Mouse (Mus musculus): ENCODE measurements around the gene Cst13.
"Not testable (repeated sequence)": the region's sequence is repeated elsewhere in the genome, so short reads cannot be mapped to it uniquely, and the experiment has no call there.

Cst13 gene

GRCm38 (mm10) chr2:148819909-148820308 lies at the start of gene Cst13:
Gene Cst13, plus strand, starts transcription at chr2:148820081.
- DNase-seq (ENCODE audit: low spot score in 2 of 2): no peak

- not testable (repeated sequence) for DNase-seq (ENCODE audit: low spot score in 2 of 2)
Measured at GRCm38 (mm10) chr2:148771397-148771796, 48.5 kb upstream of the Cst13 start, which contains the start of gene Cst11. Gene Cst11, minus strand, starts transcription at chr2:148771497.

DNA sequence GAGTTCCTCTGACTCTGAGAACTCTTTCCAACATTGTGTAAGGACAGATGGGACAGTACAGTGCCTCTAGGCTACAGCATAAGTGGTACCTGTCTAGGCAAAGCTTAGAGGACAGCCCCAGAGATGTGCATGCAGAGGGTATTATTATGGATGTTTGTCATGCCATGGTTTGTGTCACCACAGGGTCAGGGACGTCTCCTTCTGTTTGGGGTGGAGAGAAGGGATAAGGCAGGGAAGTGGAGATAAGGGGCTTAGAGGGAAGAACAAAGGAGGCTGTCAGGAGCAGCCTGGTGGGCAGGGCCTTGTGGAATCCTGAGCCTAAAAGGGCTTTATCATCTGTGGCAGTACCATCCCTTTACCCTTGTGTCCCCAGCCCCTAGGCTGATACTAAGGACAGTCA lies 38.2 kb upstream of the Cst13 start, which contains the start of gene 8030411F24Rik:
TSS of gene 8030411F24Rik (plus strand) at position 301 of the 400 bp plus-strand sequence.
- DNase-seq (ENCODE audit: low spot score in 2 of 2): no peak

GRCm38 (mm10) chr2:148789142-148789541 lies 30.7 kb upstream of the Cst13 start, which contains the start of gene Cst12:
Gene Cst12, plus strand, starts transcription at chr2:148789361.
- no peak for DNase-seq (ENCODE audit: low spot score in 2 of 2)

- no peak for DNase-seq (ENCODE audit: low spot score in 2 of 2)
Measured at GRCm38 (mm10) chr2:148798485-148798884, 21.4 kb upstream of the Cst13 start, which contains the start of gene Cst8. Gene Cst8, plus strand, starts transcription at chr2:148798785.

GRCm38 (mm10) chr2:148801491-148801921 lies 18.4 kb upstream of the Cst13 start:
- DNase-seq (ENCODE audit: low spot score in 2 of 2): no peak

GRCm38 (mm10) chr2:148806696-148807095 lies 13.2 kb upstream of the Cst13 start:
- no peak for DNase-seq (ENCODE audit: low spot score in 2 of 2)

DNA sequence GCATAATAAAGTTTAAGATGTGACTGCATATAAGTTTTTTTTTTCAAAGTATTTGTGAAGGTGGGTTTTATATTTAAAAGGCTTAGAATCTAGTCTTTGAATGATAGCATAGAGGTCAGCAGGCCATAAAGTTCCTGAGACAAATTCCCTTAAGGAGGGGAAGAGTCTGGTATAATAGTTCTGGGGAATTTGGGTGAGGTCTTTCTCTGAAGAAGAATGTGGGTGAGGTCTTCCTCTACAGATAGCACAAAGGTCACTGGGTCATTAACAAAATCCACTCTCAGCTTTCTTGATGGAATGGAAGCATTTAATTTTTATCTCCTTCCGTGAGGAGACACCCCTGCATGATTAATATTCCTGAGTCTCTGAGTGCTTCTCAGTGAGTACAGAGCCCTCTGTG lies 6.1 kb downstream of the Cst13 start:
- DNase-seq (ENCODE audit: low spot score in 2 of 2): no peak

DNA sequence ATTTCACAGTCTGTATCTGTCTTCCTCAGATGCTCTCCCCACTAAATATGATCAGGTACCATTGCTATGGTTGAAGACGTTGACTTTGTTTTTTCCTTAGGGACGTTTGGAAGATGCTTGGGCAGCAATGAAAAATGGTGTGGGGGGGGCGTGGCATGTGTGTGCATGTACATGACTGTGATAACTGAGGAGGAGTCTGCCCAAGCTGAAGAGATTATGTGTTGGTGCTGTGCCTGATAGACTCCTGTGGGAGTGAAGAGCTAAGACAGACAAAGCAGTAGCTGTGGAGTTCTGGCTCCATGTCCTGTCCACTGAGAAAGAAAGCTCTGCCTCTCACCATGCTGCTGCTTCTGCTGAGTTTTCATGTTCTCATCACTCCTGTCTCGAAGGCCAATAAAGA lies 15.0 kb downstream of the Cst13 start, which contains the start of gene Cst9:
TSS of gene Cst9 (plus strand) at position 236 of the 400 bp plus-strand sequence.
- no peak for DNase-seq (ENCODE audit: low spot score in 2 of 2)

- no peak for DNase-seq (ENCODE audit: low spot score in 2 of 2)
Measured at GRCm38 (mm10) chr2:148838075-148838777, 18.3 kb downstream of the Cst13 start.

DNA sequence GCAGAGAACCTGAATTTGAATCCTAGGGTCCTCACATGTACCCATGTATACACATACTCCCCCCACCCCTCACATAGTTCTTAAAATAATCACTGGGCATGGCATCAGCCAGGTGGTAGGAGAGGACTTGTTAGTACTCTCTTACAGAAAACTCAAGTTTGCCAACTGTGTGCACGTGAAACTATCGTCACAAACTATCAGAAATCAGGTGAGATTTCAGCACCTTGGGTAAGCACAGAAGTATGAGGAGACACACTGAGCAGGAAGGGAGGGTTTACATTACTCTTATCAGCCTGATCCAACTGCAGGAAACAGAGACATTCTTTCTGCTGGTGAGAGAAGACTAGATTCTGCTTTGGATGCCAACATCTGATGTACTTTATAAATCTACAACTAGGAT lies 19.3 kb downstream of the Cst13 start:
- DNase-seq (ENCODE audit: low spot score in 2 of 2): no peak

- DNase-seq (ENCODE audit: low spot score in 2 of 2): peak; percentile 78 to 85
Measured at GRCm38 (mm10) chr2:148851116-148851906, 31.4 kb downstream of the Cst13 start.

DNA sequence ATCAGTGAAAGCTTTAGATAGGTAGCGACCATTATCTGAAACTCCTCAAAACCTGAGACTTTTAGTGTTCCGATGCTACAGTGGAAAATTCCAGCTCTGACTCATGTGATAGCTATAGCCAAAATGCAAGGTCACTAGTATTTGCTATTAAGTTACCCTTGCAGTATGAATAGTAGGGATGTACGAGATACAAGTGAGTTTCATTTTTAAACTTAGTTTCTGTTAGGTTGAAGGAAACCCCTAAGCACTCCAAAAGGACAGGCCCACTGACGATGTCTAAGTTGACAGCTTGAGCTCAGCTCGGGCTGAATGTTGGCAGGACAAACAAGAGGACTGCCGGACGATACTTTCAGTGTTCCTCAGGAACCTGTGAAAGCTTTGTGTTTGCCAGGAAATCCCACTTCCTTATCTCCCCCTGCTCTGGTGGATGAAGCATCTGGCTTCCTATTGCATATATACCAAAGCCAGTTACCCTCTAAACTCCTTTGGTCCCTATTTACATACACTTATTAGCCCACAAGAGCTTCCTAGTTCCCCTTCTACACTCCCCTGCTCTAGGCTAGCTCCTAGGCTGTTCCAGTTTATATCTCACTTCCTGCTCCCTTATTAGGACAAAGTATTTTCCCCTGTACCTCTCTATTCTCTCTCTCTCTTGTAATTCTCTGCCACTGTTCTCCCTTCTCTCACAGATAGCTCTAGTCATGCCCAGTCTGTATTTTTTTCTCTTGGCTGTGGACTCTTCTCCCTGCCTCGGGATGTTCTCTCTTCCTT lies 36.9 kb downstream of the Cst13 start:
- DNase-seq (ENCODE audit: low spot score in 2 of 2): no peak

GRCm38 (mm10) chr2:148857506-148857905 lies 37.6 kb downstream of the Cst13 start:
- DNase-seq (ENCODE audit: low spot score in 2 of 2): no peak

DNA sequence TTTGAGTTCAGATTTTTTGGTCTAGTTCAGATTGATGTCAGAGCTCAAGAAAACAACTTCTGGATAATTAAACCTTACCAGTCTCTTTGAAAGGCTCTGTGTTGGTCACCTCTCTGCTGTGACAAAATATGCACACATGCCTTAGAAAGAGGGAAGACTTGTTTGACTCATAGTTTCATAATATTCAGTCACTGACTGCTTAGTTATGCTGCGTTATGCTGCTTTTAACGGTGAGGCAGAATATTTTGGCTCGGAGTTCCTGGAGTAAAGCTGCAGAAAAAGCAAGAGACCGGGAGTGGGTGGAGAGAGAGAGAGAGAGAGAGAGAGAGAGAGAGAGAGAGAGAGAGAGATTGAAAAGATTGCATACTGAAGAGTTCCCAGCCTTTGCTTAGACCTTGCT lies 41.1 kb downstream of the Cst13 start:
- no peak for DNase-seq (ENCODE audit: low spot score in 2 of 2)

DNA sequence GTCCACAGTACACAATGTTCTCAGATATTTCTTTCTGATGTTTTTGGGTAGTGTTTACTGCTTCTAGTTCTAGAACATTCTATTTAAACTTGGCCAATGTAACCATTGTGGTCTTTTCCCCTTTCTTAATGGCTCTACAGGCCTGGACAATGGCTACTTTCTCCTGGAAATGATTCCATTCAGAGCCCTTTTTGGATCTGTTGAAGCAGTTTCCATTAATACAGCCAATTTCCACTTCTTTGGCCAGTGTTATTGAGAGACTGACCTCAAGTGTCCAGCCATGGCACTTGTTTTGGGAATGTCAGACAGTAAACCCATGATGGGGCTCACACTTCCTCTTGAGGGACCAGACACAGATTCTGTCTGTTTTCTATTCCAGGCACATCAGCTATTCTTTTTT lies 41.8 kb downstream of the Cst13 start:
- no peak for DNase-seq (ENCODE audit: low spot score in 2 of 2)

- DNase-seq (ENCODE audit: low spot score in 2 of 2): peak in 1 of 2 experiments; percentile 25
Measured at GRCm38 (mm10) chr2:148864966-148865365, 45.1 kb downstream of the Cst13 start, which contains the start of gene 9230104L09Rik. Gene 9230104L09Rik, minus strand, starts transcription at chr2:148865038.

DNA sequence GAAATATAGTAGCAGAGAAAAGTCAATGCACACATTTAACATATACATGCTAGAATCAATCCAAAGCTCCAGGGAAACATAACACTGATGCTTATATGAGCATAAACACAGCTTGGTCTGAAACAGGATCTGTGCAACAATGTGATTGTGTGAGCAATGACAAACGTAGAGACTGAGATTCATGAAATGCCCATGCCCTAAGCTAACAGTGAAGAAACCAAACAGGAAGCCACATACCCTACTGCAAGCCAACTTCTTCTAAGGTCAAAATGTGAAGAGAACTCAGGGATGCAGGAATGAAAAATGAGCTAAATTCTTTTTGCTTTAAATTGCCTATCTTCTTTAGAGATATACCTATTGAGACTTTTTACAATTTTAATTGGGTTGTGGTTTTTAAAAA lies 49.1 kb downstream of the Cst13 start:
- no peak for DNase-seq (ENCODE audit: low spot score in 2 of 2)

DNA sequence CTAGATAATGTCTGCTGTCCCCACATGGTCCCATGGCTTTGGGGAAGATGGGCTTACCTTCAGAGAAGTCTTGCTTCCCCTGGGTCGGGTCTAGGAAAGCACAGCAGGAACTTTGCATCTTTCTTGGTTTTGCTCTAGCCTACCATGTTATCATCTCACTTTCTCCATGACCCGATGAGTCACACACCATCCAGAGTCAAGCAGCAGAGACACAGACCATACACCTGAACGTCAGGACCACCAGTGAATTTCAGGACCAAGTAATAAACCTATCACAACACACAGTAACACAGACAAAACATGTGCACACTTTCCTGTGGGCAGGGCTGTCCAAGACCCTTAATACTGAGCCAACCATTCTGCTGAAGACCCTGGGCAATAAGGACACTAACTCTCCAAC lies 50.6 kb downstream of the Cst13 start:
- no peak for DNase-seq (ENCODE audit: low spot score in 2 of 2)

DNA sequence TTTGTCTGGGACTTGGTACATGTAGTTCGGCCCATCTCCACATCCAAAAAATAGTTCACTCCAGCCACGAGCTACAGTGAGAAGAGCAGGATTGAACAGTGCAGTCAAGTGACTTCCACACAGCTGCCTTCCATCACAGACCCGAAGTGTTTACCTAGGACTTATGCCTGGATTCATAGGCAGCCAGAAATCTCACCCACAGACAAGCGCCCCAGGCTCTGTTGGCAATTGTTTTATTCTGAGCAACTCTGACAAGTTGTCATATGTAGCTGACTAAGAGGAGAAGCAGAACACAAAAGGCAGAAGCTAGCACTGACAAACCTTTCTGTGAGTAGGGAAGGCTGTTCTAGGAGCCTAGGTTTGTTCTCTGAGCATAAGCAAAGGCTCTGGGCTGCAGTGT lies 53.0 kb downstream of the Cst13 start:
- no peak for DNase-seq (ENCODE audit: low spot score in 2 of 2)

DNA sequence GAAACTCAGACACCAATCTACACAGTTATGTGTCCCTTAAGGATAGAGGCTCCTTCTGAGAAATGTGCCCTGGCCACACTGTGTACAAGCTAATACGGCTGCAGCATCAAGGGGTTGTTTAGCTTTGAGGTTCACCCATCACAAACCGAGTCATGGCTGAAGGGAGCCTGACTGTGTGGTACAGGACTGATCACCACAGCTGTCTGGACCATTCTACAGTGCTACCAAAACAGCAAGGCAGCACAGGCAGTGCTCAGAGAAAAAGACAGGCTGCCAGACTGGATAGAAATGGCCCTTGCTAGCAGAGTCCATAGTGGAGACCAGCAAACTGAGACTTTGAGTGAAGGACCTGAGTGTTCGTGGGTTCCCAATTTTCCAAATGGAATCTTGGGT lies 54.3 kb downstream of the Cst13 start:
- DNase-seq (ENCODE audit: low spot score in 2 of 2): no peak

Data from urinary bladder, postnatal 36 days (tissue).